Mouse (Mus musculus) gastrocnemius, postnatal 4 days (tissue): ENCODE results near the gene Slc15a3. TPM values are rescaled to one million over a fixed set of nuclear protein-coding genes. Genes with fewer than 3 reads are reported as not detected.

ENCODE experiments used
- total RNA-seq, 2 experiments: library from RNA; stranded (reverse); gene quantifications; 2 replicates each; pipeline ENCODE4 v1.2.3; 2021

Slc15a3 gene
- total RNA-seq, 2 experiments from 2014 or later, result 1.5 TPM

Other genes with a start within 250 kb of the Slc15a3 start
- gene Ddb1, start 234.4 kb upstream of the Slc15a3 start, total RNA-seq, result 100 to 1,000 TPM; 338 to 352 TPM
- gene Tkfc, start 234.1 kb upstream of the Slc15a3 start, total RNA-seq, result 10 to 100 TPM; 13.3 to 14.0 TPM
- under 1 TPM; 0.41 to 0.66 TPM for gene Vwce, start 205.5 kb upstream of the Slc15a3 start, total RNA-seq
- gene Pga5, start 161.7 kb upstream of the Slc15a3 start, total RNA-seq, result not detected
- gene Vps37c, start 151.0 kb upstream of the Slc15a3 start, total RNA-seq, result 10 to 100 TPM; 24.8 to 25.0 TPM
- under 1 TPM; 0.26 to 0.29 TPM for gene Cd5, start 100.7 kb upstream of the Slc15a3 start, total RNA-seq
- gene Cd6, start 9.7 kb upstream of the Slc15a3 start, total RNA-seq, result under 1 TPM; 0.21 to 0.32 TPM
- gene Tmem132a, start 30.2 kb downstream of the Slc15a3 start, total RNA-seq, result 10 to 100 TPM; 47.1 to 56.1 TPM
- 100 to 1,000 TPM; 191 to 193 TPM for gene Tmem109, start 42.3 kb downstream of the Slc15a3 start, total RNA-seq
- 100 to 1,000 TPM; 313 to 325 TPM for gene Prpf19, start 55.5 kb downstream of the Slc15a3 start, total RNA-seq
- under 1 TPM in 1 of 2 experiments, not detected in 1; 0.49 TPM for gene Zp1, start 80.9 kb downstream of the Slc15a3 start, total RNA-seq
- under 1 TPM; 0.10 to 0.18 TPM for gene Ptgdr2, start 97.4 kb downstream of the Slc15a3 start, total RNA-seq
- gene Ccdc86, start 109.5 kb downstream of the Slc15a3 start, total RNA-seq, result 10 to 100 TPM; 26.6 to 27.7 TPM
- gene Ms4a10, start 134.9 kb downstream of the Slc15a3 start, total RNA-seq, result under 1 TPM in 1 of 2 experiments, not detected in 1; 0.54 TPM
- gene Ms4a15, start 153.5 kb downstream of the Slc15a3 start, total RNA-seq, result not detected
- gene Ms4a18, start 178.3 kb downstream of the Slc15a3 start, total RNA-seq, result not detected
- under 1 TPM; 0.91 to 0.98 TPM for gene Ms4a8a, start 241.4 kb downstream of the Slc15a3 start, total RNA-seq